Comparison of ENCODE assay signal across 27 mouse cellular contexts in genomic region chr9:71360676-71361075, GRCm38 (mm10).
DNase-seq lines count a peak whose midpoint lies in the region; ATAC-seq and TF ChIP-seq lines count a peak whose summit lies in the region.
"Had no signal": no experiment of that assay in that cellular context is flagged by ENCODE, and none has a peak within 500 bp of the region (broad histone marks: within the 10 kb centered on the region; RNA-seq: fewer than 3 reads in every experiment).

No protein-coding gene starts in this region.

- no peak overlapping the region for H3K27ac ChIP-seq in intestine, embryonic 14.5 days (ENCODE audit: low read depth)
- H3K27ac ChIP-seq in intestine, postnatal 0 days (ENCODE audit: low read depth, low read length) = no peak overlapping the region
- peak overlapping the region; percentile 87; the same call in 1 of the 2 replicates for H3K27ac ChIP-seq in kidney, adult 2 months (ENCODE audit: insufficient read depth, low read depth, low read length)
- H3K27ac ChIP-seq in kidney, embryonic 16.5 days (ENCODE audit: low read length) = peak overlapping the region; percentile 92
- no peak overlapping the region for H3K27ac ChIP-seq in forebrain, embryonic 11.5 days (ENCODE audit: low read depth, low read length)
- no peak overlapping the region for H3K27ac ChIP-seq in forebrain, embryonic 13.5 days
- H3K27ac ChIP-seq: embryonic facial prominence, embryonic 12.5 days; heart, adult 2 months; hindbrain, embryonic 14.5 days; liver, embryonic 15.5 days; midbrain, embryonic 15.5 days; neural tube, embryonic 15.5 days had no signal

- ATAC-seq in intestine, embryonic 14.5 days (replicated peaks; ENCODE audit: low FRiP score, low TSS enrichment, low read depth) = 0 out of 2 replicates have a peak, but pooled peaks have one; percentile 58
- no peak for ATAC-seq in intestine, postnatal 0 days
- ATAC-seq in kidney, embryonic 16.5 days (ENCODE audit: low FRiP score, low TSS enrichment) = peak; percentile 94
- no peak for ATAC-seq in forebrain, embryonic 11.5 days (replicated peaks; ENCODE audit: low FRiP score)
- no peak for ATAC-seq in forebrain, embryonic 13.5 days
- ATAC-seq: forebrain, postnatal 0 days; midbrain, embryonic 15.5 days had no signal

- H3K9me3 ChIP-seq in intestine, embryonic 14.5 days (ENCODE audit: control insufficient read depth, low read length) = no peaks in the 10 kb centered on the region
- H3K9me3 ChIP-seq in intestine, postnatal 0 days (ENCODE audit: control insufficient read depth) = no peaks in the 10 kb centered on the region
- 0 out of 2 replicates have a peak, but pooled peaks cover 4% of the 10 kb centered on the region for H3K9me3 ChIP-seq in kidney, embryonic 16.5 days (ENCODE audit: low read length)
- no peaks in the 10 kb centered on the region; the same call in 1 of the 2 replicates for H3K9me3 ChIP-seq in forebrain, embryonic 11.5 days (ENCODE audit: control insufficient read depth, low read length)
- H3K9me3 ChIP-seq in forebrain, embryonic 13.5 days (replicated peaks) = no peaks in the 10 kb centered on the region
- H3K9me3 ChIP-seq: embryonic facial prominence, embryonic 12.5 days; G1E; heart, embryonic 12.5 days; liver, embryonic 15.5 days; midbrain, embryonic 15.5 days; neural tube, embryonic 15.5 days had no signal

- H3K4me1 ChIP-seq in intestine, embryonic 14.5 days (replicated peaks; ENCODE audit: control insufficient read depth, insufficient read depth, low read length) = no peaks in the 10 kb centered on the region
- no peaks in the 10 kb centered on the region for H3K4me1 ChIP-seq in intestine, postnatal 0 days (replicated peaks; ENCODE audit: control insufficient read depth, insufficient read depth, low read length)
- peaks cover 11% of the 10 kb centered on the region; the same call in 1 of the 2 replicates for H3K4me1 ChIP-seq in kidney, adult 2 months (ENCODE audit: control insufficient read depth, insufficient read depth, low read length)
- peaks cover 22% of the 10 kb centered on the region for H3K4me1 ChIP-seq in kidney, embryonic 16.5 days (ENCODE audit: insufficient read depth, low read length)
- no peaks in the 10 kb centered on the region for H3K4me1 ChIP-seq in forebrain, embryonic 11.5 days (replicated peaks; ENCODE audit: control insufficient read depth, insufficient read depth, low read length)
- peaks cover 15% of the 10 kb centered on the region; the same call in 1 of the 2 replicates for H3K4me1 ChIP-seq in forebrain, embryonic 13.5 days
- H3K4me1 ChIP-seq: liver, embryonic 15.5 days; midbrain, embryonic 15.5 days had no signal

- no peak for TF ChIP-seq POLR2A in kidney, adult 2 months (IDR thresholded peaks at IDR 0.05; ENCODE audit: low read depth, low read length)

- TF ChIP-seq CTCF in intestine, postnatal 0 days (IDR thresholded peaks at IDR 0.05; ENCODE audit: low read depth) = no peak
- no peak for TF ChIP-seq CTCF in kidney, adult 2 months (conservative IDR thresholded peaks at IDR 0.05; ENCODE audit: insufficient read depth, insufficient read length, low read depth, low read length)

- no peaks in the 10 kb centered on the region for H3K27me3 ChIP-seq in intestine, embryonic 14.5 days (replicated peaks; ENCODE audit: control insufficient read depth, insufficient read depth, low read length)
- H3K27me3 ChIP-seq in intestine, postnatal 0 days (replicated peaks; ENCODE audit: control insufficient read depth, insufficient read depth, low read length) = no peaks in the 10 kb centered on the region
- no peaks in the 10 kb centered on the region for H3K27me3 ChIP-seq in kidney, adult 2 months (replicated peaks; ENCODE audit: control insufficient read depth, insufficient read depth, low read length)
- no peaks in the 10 kb centered on the region for H3K27me3 ChIP-seq in kidney, embryonic 16.5 days (ENCODE audit: insufficient read depth, low read length)
- H3K27me3 ChIP-seq in forebrain, embryonic 11.5 days (ENCODE audit: control insufficient read depth, insufficient read depth, low read length) = no peaks in the 10 kb centered on the region
- no peaks in the 10 kb centered on the region for H3K27me3 ChIP-seq in forebrain, embryonic 13.5 days
- H3K27me3 ChIP-seq: embryonic facial prominence, embryonic 12.5 days; heart, embryonic 12.5 days; liver, embryonic 15.5 days; midbrain, embryonic 15.5 days had no signal

- no peak for DNase-seq in intestine, embryonic 14.5 days (ENCODE audit: low spot score)
- peak; percentile 84 for DNase-seq in kidney, adult 2 months
- peak; percentile 44 to 74 for DNase-seq in kidney, postnatal 36 days
- no peak for DNase-seq in forebrain, embryonic 11.5 days (ENCODE audit: low spot score)
- no peak for DNase-seq in layer of hippocampus, postnatal 10 days (ENCODE audit: low spot score in 2 of 2)
- DNase-seq: cerebellum, adult 8-10 months; cerebellum, postnatal 36 days; embryo, embryonic 11 days; forebrain, postnatal 0 days; gastrocnemius, postnatal 25 days; heart, adult 2 months; liver; lung, embryonic 14.5 days; lung, postnatal 14 days; right cerebral cortex, postnatal 25 days; thymus, adult 18-20 months; thymus, postnatal 25 days had no signal

- WGBS in intestine, embryonic 14.5 days = 71% methylated on average over 5 of the region's 5 CpGs
- 44% methylated on average over 5 of the region's 5 CpGs for WGBS in intestine, postnatal 0 days
- WGBS in kidney, adult 2 months = 45% methylated on average over 5 of the region's 5 CpGs
- 59% methylated on average over 5 of the region's 5 CpGs for WGBS in kidney, embryonic 16.5 days
- WGBS in forebrain, embryonic 11.5 days = 92% methylated on average over 5 of the region's 5 CpGs
- 89% methylated on average over 5 of the region's 5 CpGs for WGBS in forebrain, embryonic 13.5 days

- no peak overlapping the region for H3K9ac ChIP-seq in intestine, embryonic 14.5 days (ENCODE audit: low read length)
- H3K9ac ChIP-seq in intestine, postnatal 0 days (ENCODE audit: low read depth, low read length) = no peak overlapping the region
- H3K9ac ChIP-seq in kidney, embryonic 16.5 days (replicated peaks; ENCODE audit: low read length) = no peak overlapping the region
- no peak overlapping the region for H3K9ac ChIP-seq in forebrain, embryonic 11.5 days (ENCODE audit: low read length)
- no peak overlapping the region for H3K9ac ChIP-seq in forebrain, embryonic 13.5 days
- H3K9ac ChIP-seq: embryonic facial prominence, embryonic 12.5 days; forebrain, postnatal 0 days; heart, embryonic 12.5 days; hindbrain, embryonic 14.5 days; liver, embryonic 15.5 days; lung, embryonic 14.5 days; midbrain, embryonic 15.5 days; neural tube, embryonic 15.5 days had no signal

- no peak overlapping the region for H3K4me2 ChIP-seq in intestine, embryonic 14.5 days (ENCODE audit: low read length)
- no peak overlapping the region for H3K4me2 ChIP-seq in intestine, postnatal 0 days (replicated peaks; ENCODE audit: low read depth)
- no peak overlapping the region for H3K4me2 ChIP-seq in kidney, embryonic 16.5 days (replicated peaks; ENCODE audit: low read depth, low read length)
- H3K4me2 ChIP-seq in forebrain, embryonic 11.5 days (ENCODE audit: low read depth, low read length, severe bottlenecking) = no peak overlapping the region
- no peak overlapping the region for H3K4me2 ChIP-seq in forebrain, embryonic 13.5 days
- H3K4me2 ChIP-seq: embryonic facial prominence, embryonic 12.5 days; heart, embryonic 12.5 days; hindbrain, embryonic 14.5 days; liver, embryonic 15.5 days; lung, embryonic 14.5 days; midbrain, embryonic 15.5 days; neural tube, embryonic 15.5 days had no signal

- no peak overlapping the region for H3K4me3 ChIP-seq in intestine, embryonic 14.5 days (ENCODE audit: low read depth, low read length)
- no peak overlapping the region for H3K4me3 ChIP-seq in intestine, postnatal 0 days (ENCODE audit: low read depth, low read length)
- no peak overlapping the region for H3K4me3 ChIP-seq in kidney, adult 2 months (ENCODE audit: insufficient read depth, low read depth, low read length)
- no peak overlapping the region for H3K4me3 ChIP-seq in kidney, embryonic 16.5 days (ENCODE audit: low read length)
- H3K4me3 ChIP-seq in forebrain, embryonic 11.5 days (ENCODE audit: low read depth, low read length) = no peak overlapping the region
- no peak overlapping the region for H3K4me3 ChIP-seq in forebrain, embryonic 13.5 days
- H3K4me3 ChIP-seq: embryonic facial prominence, embryonic 12.5 days; heart, adult 2 months; heart, embryonic 12.5 days; liver, embryonic 15.5 days; midbrain, embryonic 15.5 days; neural tube, embryonic 15.5 days had no signal

- no peaks in the 10 kb centered on the region for H3K36me3 ChIP-seq in intestine, embryonic 14.5 days (ENCODE audit: control insufficient read depth, insufficient read depth, low read length)
- H3K36me3 ChIP-seq in intestine, postnatal 0 days (ENCODE audit: control insufficient read depth, insufficient read depth) = no peaks in the 10 kb centered on the region
- H3K36me3 ChIP-seq in kidney, adult 2 months (ENCODE audit: control insufficient read depth, insufficient read depth, low read length) = no peaks in the 10 kb centered on the region
- H3K36me3 ChIP-seq in kidney, embryonic 16.5 days (ENCODE audit: insufficient read depth, low read length) = no peaks in the 10 kb centered on the region
- H3K36me3 ChIP-seq in forebrain, embryonic 11.5 days (ENCODE audit: control insufficient read depth, insufficient read depth, low read length) = no peaks in the 10 kb centered on the region
- no peaks in the 10 kb centered on the region for H3K36me3 ChIP-seq in forebrain, embryonic 13.5 days (ENCODE audit: poor library complexity, severe bottlenecking)
- H3K36me3 ChIP-seq: embryonic facial prominence, embryonic 12.5 days; G1E; heart, embryonic 12.5 days; liver, embryonic 15.5 days; midbrain, embryonic 15.5 days; neural tube, embryonic 15.5 days had no signal

Comparison
In these comparisons a context has a peak if more than half of its experiments do, and no peak if none do; other contexts are left out.
1. ATAC-seq: peak in intestine, embryonic 14.5 days (single experiment) and kidney, embryonic 16.5 days (single experiment); none in intestine, postnatal 0 days (single experiment), forebrain, embryonic 11.5 days (single experiment) and forebrain, embryonic 13.5 days (single experiment).
2. DNase-seq: peak in kidney, adult 2 months (single experiment) and kidney, postnatal 36 days (2 of 2); none in intestine, embryonic 14.5 days (single experiment), forebrain, embryonic 11.5 days (single experiment) and layer of hippocampus, postnatal 10 days (0 of 2).
3. H3K27ac ChIP-seq: peak in kidney, adult 2 months (single experiment) and kidney, embryonic 16.5 days (single experiment); none in intestine, embryonic 14.5 days (single experiment), intestine, postnatal 0 days (single experiment), forebrain, embryonic 11.5 days (single experiment) and forebrain, embryonic 13.5 days (single experiment).